Mouse (Mus musculus): Measurements from ENCODE around the gene Il23a. TPM values are rescaled to one million over a fixed set of nuclear protein-coding genes. Genes with fewer than 3 reads are reported as not detected.

Gene Il23a
- 0.17 and 0.20 TPM in 2 replicates for polyA plus RNA-seq (2015; fragmentation: Nextera tagmentation; extraction: Ambion mirVana)

DNA sequence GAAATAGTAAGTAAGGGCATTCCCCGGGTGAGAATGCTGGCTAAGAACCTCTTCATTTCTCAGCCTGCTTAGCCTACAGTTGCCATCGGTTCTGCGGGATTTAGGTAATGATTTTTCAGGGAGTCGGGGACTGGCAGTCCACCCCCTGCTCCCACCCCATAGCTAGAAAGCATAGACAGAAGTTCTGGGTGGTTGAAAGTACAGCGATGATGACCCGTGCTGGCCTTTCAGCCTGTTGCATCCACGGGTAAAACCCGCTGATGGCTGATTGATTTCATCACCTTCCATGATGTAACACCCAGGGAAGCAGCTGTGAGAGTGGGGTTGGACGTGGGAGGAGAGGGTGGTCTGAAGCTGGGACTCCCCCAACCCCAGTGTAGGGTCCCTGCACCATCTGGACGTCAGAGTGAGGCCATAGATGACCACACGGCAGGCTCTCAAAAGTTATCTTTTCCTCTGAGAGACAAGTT is at the start of gene Il23a:
Gene Il23a (minus strand): TSS at position 51 of the 470 bp plus-strand sequence.
- ATAC-seq (ENCODE audit: insufficient number of reproducible peaks, low FRiP score, low TSS enrichment, low read depth), result no peak
- Histone ChIP-seq H3K9ac (no peak within 1 kb of the TSS), H3K4me2 (no peak within 1 kb of the TSS), H3K27ac (no peak within 1 kb of the TSS; the same call in 1 of the 2 replicates), H3K4me1 (peaks cover 11% of the 10 kb centered on the region), H3K9me3 (no peaks in the 10 kb centered on the region), H3K4me3 (no peak within 1 kb of the TSS), H3K27me3 (no peaks in the 10 kb centered on the region), H3K36me3 (no peaks in the 10 kb centered on the region)
- WGBS, result 77% methylated on average over 11 of the region's 11 CpGs

DNA sequence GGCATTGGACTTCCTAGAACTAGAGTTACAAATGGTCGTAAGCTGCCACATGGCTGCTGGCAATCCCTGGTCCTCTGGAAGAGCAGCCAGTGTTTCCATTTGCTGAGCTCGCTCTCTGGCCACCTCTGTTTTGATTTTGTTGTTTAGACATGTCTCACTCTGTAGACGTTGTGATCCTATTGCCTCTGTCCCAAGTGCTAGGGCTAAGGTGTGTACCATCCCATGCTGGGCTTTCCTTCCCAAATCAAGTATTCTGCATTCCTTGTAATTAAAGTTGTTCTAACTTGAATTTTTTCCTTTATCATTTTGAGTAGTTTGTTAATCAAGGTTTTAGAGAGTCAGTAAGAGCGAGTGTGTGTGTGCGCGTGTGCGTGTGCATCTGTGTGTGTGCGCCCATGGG is 49.0 kb upstream of the Il23a start:
- Histone ChIP-seq H3K27ac (no peak overlapping the region), H3K4me2 (no peak overlapping the region), H3K36me3 (peaks cover 26% of the 10 kb centered on the region), H3K9me3 (no peaks in the 10 kb centered on the region), H3K9ac (no peak overlapping the region), H3K27me3 (no peaks in the 10 kb centered on the region), H3K4me1 (peaks cover 8% of the 10 kb centered on the region), H3K4me3 (no peak overlapping the region)
- WGBS, result 84% methylated on average over 8 of the region's 8 CpGs
- no peak for ATAC-seq (ENCODE audit: insufficient number of reproducible peaks, low FRiP score, low TSS enrichment, low read depth)

DNA sequence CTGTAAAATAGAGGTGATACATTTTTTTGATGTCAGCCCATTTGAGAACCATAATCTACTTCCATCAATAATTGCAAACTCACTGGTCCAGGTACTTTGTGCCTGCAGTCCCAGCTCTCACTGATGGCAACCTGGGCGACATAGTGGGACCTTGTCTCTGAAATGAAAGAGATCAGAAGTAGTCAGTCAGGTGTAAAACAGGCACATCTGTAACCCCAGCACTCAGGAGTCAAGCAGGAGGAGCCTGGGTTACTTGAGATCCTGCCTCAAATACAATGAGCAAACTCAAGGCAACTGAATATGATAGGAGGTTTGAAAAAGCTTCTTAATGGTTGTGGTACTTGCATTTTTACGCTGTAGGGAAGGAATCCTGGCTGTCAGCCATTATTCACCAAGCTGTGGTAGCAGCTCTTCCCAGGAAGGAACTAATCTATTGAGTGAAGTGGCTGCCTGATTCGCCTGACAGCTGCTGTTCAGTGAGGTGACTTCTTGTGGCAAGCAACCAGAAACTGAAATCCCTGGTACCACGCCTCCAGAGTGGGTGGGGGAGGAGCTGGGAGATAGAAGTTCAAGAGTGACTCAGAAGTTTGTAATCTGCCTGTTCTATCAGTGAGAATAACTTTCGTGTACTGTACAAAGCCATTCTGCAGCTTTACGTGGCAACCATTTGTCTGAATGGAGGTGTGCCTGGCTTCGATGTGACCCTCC is 46.2 kb upstream of the Il23a start:
- peak overlapping the region; percentile 75 for H3K27ac ChIP-seq
- H3K9ac ChIP-seq, result no peak overlapping the region
- peak; percentile 63; the same call in 1 of the 2 replicates for ATAC-seq (ENCODE audit: insufficient number of reproducible peaks, low FRiP score, low TSS enrichment, low read depth)
- H3K4me3 ChIP-seq, result peak overlapping the region; percentile 5; the same call in 1 of the 2 replicates
- H3K27me3 ChIP-seq, result no peaks in the 10 kb centered on the region
- peaks cover 11% of the 10 kb centered on the region for H3K4me1 ChIP-seq
- H3K36me3 ChIP-seq, result 0 out of 2 replicates have a peak, but pooled peaks cover 6% of the 10 kb centered on the region
- H3K9me3 ChIP-seq, result no peaks in the 10 kb centered on the region
- H3K4me2 ChIP-seq, result no peak overlapping the region; the same call in 1 of the 2 replicates
- WGBS, result 44% methylated on average over 7 of the region's 7 CpGs

DNA sequence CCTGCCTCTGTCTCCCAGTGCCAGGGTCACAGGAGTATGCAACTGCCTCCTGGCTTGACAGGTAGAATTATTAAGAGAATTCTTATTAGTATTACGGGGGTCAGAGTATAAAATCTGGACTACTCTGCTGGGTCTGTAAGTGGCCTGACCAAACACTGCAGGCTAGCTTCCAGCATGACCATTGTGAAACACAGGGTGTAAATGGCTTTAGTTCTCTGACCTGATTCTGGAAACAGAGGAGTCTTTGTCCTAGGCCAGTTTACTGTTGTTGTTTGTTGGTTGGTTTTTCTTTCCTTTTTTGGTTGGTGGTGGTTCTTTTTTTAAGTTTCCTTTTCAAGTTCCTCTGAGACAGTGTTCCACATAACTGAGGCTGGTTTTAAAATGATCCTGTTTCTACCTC is 44.9 kb upstream of the Il23a start:
- 0 out of 2 replicates have a peak, but pooled peaks cover 3% of the 10 kb centered on the region for H3K36me3 ChIP-seq
- 85% methylated on average over 1 of the region's 1 CpGs for WGBS
- H3K4me2 ChIP-seq, result no peak overlapping the region
- H3K9me3 ChIP-seq, result no peaks in the 10 kb centered on the region
- H3K4me3 ChIP-seq, result no peak overlapping the region
- no peak for ATAC-seq (ENCODE audit: insufficient number of reproducible peaks, low FRiP score, low TSS enrichment, low read depth)
- no peak overlapping the region for H3K9ac ChIP-seq
- H3K4me1 ChIP-seq, result peaks cover 20% of the 10 kb centered on the region
- no peak overlapping the region for H3K27ac ChIP-seq
- H3K27me3 ChIP-seq, result no peaks in the 10 kb centered on the region

DNA sequence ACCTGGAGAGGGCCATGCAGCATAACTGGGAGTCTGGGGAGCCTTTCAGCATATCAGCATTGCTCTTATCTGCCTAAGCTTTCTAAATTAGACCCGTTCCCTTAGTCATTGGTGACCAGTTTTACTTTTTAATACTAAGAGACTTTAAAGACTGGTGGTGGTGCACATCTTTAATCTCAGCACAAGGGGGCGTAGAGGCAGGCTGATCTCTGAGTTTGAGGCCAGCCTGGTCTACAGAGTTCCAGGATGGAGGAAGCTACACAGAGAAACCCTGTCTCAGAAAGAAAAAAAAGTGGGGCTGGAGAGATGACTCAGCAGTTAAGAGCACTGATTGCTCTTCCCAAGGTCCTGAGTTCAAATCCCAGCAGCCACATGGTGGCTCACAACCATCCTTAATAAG is 41.7 kb upstream of the Il23a start:
- H3K4me2 ChIP-seq, result no peak overlapping the region
- ATAC-seq (ENCODE audit: insufficient number of reproducible peaks, low FRiP score, low TSS enrichment, low read depth), result no peak
- H3K27ac ChIP-seq, result no peak overlapping the region
- H3K4me3 ChIP-seq, result no peak overlapping the region
- H3K9me3 ChIP-seq, result no peaks in the 10 kb centered on the region
- H3K36me3 ChIP-seq, result no peaks in the 10 kb centered on the region
- WGBS, result 75% methylated on average over 2 of the region's 2 CpGs
- H3K27me3 ChIP-seq, result no peaks in the 10 kb centered on the region
- H3K9ac ChIP-seq, result no peak overlapping the region
- H3K4me1 ChIP-seq, result peaks cover 27% of the 10 kb centered on the region

DNA sequence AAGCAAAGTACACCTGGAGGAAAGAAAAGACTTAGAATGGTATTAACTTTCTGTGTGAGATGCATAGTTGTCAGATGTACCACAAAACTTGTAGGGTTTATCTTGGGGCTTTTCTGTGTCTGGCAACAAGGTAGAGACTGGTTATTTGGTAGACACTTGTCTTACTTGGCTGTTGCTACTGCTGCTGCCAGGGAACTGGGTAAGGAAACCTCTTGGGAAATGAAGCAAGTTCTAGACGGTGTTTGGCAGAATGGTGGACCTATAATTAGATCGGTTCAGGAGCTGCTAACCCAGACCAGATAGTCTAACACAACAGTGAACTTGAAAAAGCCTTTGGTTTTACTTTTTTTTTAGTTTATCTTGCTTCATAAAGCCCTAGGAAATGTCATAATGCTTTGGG is 40.4 kb upstream of the Il23a start:
- peaks cover 19% of the 10 kb centered on the region for H3K4me1 ChIP-seq
- 56% methylated on average over 2 of the region's 2 CpGs for WGBS
- no peaks in the 10 kb centered on the region for H3K9me3 ChIP-seq
- H3K36me3 ChIP-seq, result no peaks in the 10 kb centered on the region
- no peak for ATAC-seq (ENCODE audit: insufficient number of reproducible peaks, low FRiP score, low TSS enrichment, low read depth)
- H3K9ac ChIP-seq, result peak overlapping the region; percentile 85; the same call in 1 of the 2 replicates
- peak overlapping the region; percentile 73 for H3K4me2 ChIP-seq
- H3K27ac ChIP-seq, result peak overlapping the region; percentile 17; the same call in 1 of the 2 replicates
- H3K4me3 ChIP-seq, result peak overlapping the region; percentile 94
- H3K27me3 ChIP-seq, result no peaks in the 10 kb centered on the region

DNA sequence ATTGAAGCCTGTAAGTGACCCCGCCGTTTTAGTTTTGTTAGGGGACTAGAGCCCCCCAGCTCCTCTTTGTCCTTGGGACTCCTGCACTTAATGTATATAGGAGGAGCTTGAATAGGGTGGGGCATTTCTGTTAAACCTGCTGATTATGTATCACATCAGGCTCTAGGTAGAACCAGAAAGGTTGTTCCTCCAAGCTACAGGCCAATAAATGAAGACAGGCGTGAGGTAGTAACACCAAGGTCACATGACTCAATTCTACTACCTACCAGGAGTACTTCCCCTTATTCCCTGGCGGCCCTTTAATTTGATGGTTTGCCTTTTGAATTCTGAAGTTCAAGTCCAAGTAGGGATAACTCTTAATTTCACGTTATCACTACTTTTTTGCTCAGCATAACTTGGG is 39.9 kb upstream of the Il23a start:
- Histone ChIP-seq H3K36me3 (no peaks in the 10 kb centered on the region), H3K9me3 (no peaks in the 10 kb centered on the region), H3K4me1 (peaks cover 19% of the 10 kb centered on the region), H3K4me2 (peak overlapping the region; percentile 73), H3K9ac (peak overlapping the region; percentile 85), H3K4me3 (peak overlapping the region; percentile 94), H3K27ac (peak overlapping the region; percentile 93), H3K27me3 (no peaks in the 10 kb centered on the region)
- no peak for ATAC-seq (ENCODE audit: insufficient number of reproducible peaks, low FRiP score, low TSS enrichment, low read depth)
- 12% methylated on average over 5 of the region's 5 CpGs for WGBS

DNA sequence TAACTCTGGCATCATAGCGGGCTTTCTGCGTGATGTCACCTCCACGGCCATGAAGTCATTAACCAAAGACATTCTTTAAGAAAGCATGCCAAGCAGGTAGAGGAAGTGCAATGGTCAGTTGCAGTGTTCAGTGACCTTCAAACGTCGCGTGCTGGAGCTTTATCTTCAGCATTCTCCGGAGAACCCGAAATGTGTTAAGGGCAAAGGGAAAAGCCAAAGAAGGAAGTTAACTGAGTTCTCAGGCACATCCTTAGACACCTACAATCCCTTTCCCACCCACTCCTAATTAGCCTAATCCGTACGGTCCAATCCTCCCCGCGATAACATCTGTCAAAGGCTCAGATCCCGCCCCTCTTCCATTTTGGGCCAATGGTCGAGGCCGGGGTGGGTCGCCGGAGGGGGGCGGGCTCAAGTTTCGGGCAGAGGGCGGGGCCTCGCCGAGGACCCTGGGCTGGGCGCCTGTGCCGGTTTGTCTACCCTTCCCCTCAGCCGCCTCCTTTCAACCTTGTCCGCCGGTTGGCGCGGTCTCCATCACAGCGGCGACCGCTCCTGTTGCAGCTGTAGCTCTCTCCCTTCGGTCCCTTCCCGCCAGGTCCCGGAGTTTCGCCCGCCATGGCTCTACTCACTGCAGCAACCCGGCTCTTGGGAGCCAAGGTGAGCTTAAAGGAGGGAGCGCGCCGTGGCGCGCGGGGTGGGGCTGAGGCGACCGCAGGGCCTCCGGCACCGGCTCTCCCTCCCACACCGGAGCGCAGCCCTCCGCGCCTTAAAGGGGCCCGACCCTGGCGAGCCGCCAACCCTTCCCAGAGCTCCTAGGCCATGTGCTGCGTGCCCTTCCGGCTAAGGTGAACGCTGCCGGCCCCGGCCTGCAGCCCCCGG is 39.0 kb upstream of the Il23a start, which contains the start of gene Cs:
Gene Cs (plus strand): TSS at position 429 of the 876 bp plus-strand sequence.
- Histone ChIP-seq H3K36me3 (no peaks in the 10 kb centered on the region), H3K4me2 (peak within 1 kb of the TSS; percentile 73), H3K9me3 (no peaks in the 10 kb centered on the region), H3K27ac (peak within 1 kb of the TSS; percentile 93), H3K4me3 (peak within 1 kb of the TSS; percentile 94), H3K27me3 (no peaks in the 10 kb centered on the region), H3K9ac (peak within 1 kb of the TSS; percentile 85), H3K4me1 (peaks cover 19% of the 10 kb centered on the region)
- ATAC-seq (ENCODE audit: insufficient number of reproducible peaks, low FRiP score, low TSS enrichment, low read depth), result peak; percentile 99
- WGBS, result 1% methylated on average over 61 of the region's 61 CpGs

DNA sequence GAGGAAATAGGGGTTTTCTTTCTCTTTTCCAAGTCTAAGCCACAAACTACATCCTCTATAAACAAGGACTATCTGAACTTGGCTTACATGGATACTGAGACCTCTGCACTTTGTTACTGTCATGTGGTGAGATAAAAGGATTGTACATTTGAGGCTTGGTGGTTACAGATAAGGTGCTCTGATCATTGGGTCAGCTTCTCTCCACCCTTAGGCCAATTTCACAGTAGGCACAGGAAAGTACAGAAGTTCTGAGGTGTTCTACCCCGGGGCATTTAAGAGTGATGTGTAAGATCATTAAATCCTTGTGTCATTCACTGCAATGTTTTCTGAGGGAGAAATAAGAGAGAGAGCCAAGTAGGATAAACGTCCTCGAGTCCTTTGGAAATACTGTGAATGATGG is 38.0 kb upstream of the Il23a start:
- Histone ChIP-seq H3K9ac (0 out of 2 replicates have a peak overlapping the region, but pooled peaks have one; percentile 35), H3K36me3 (no peaks in the 10 kb centered on the region)

DNA sequence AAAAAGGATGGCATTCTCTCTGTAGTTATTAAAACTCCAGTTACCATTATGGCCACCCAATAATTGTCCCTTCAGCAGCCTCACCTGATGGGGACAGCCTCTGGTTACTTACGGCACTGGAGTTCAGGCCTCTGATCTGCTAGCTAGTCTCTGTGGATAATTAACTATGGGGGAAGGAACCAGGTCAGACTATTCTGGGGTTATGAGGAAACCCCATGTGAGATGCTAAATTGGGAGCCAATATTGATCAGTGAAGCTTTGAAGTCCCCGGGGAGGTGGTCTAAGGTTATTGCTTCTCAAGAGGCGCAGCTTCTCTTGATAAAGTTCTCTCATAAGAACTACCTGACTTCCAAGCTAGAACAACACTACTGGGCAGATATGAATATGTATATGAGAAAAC is 37.6 kb upstream of the Il23a start:
- no peak for ATAC-seq (ENCODE audit: insufficient number of reproducible peaks, low FRiP score, low TSS enrichment, low read depth)
- no peak overlapping the region for H3K4me3 ChIP-seq
- no peaks in the 10 kb centered on the region for H3K27me3 ChIP-seq
- H3K27ac ChIP-seq, result no peak overlapping the region
- 93% methylated on average over 3 of the region's 3 CpGs for WGBS
- H3K4me1 ChIP-seq, result peaks cover 19% of the 10 kb centered on the region
- H3K9me3 ChIP-seq, result no peaks in the 10 kb centered on the region
- H3K4me2 ChIP-seq, result no peak overlapping the region
- H3K36me3 ChIP-seq, result no peaks in the 10 kb centered on the region
- no peak overlapping the region for H3K9ac ChIP-seq

More for the DNA sequence above, 38.0 kb upstream of the Il23a start:
- Histone ChIP-seq H3K4me2 (peak overlapping the region; percentile 73), H3K4me1 (peaks cover 19% of the 10 kb centered on the region), H3K27me3 (no peaks in the 10 kb centered on the region), H3K4me3 (peak overlapping the region; percentile 94; the same call in 1 of the 2 replicates), H3K9me3 (no peaks in the 10 kb centered on the region), H3K27ac (peak overlapping the region; percentile 93; the same call in 1 of the 2 replicates)
- 72% methylated on average over 3 of the region's 3 CpGs for WGBS
- no peak for ATAC-seq (ENCODE audit: insufficient number of reproducible peaks, low FRiP score, low TSS enrichment, low read depth)

DNA sequence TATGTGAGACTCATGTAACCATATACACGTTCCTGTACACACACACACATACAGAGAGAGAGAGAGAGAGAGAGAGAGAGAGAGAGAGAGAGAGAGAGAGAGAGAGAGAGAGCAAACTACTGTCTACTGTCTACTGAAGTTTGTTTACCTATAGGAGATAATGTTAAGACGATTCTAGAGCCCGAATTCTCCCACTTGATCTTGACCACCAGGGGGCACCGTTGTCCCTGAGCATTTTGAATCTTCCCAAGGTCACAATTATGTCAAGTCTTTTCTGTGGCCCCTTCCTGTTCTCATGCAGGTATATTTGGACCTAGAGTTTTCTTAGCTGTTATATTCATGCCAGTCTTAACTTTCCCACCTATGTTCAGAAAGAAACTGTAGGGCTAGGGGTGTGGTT is 37.0 kb upstream of the Il23a start:
- H3K4me2 ChIP-seq, result no peak overlapping the region
- H3K27ac ChIP-seq, result no peak overlapping the region
- no peak overlapping the region for H3K4me3 ChIP-seq
- WGBS, result 3% methylated on average over 4 of the region's 4 CpGs
- H3K9ac ChIP-seq, result no peak overlapping the region
- ATAC-seq (ENCODE audit: insufficient number of reproducible peaks, low FRiP score, low TSS enrichment, low read depth), result no peak
- peaks cover 19% of the 10 kb centered on the region for H3K4me1 ChIP-seq
- no peaks in the 10 kb centered on the region for H3K27me3 ChIP-seq
- H3K36me3 ChIP-seq, result no peaks in the 10 kb centered on the region
- H3K9me3 ChIP-seq, result no peaks in the 10 kb centered on the region
